Mouse (Mus musculus) embryonic facial prominence, embryonic 11.5 days (tissue): ENCODE data around the gene Gmfb. TPM values are rescaled to one million over a fixed set of nuclear protein-coding genes. Genes with fewer than 3 reads are reported as not detected.

ENCODE experiments used
- ATAC-seq: fragments of 200-750 bp; cut with Nextera tagmentation; replicated peaks from 2 replicates; pipeline ENCODE4 v1.8.0; 2017; ENCODE audit warnings: low read depth; ENCODE audit not compliant: insufficient number of reproducible peaks, low FRiP score, low TSS enrichment
- DNase-seq: peaks from one replicate; pipeline ENCODE4 v3.0.0-alpha.2; 2015; ENCODE audit warnings: low spot score
- H3K27ac ChIP-seq: fragments of 300-500 bp; sonication (generic); replicated peaks from 2 replicates; pipeline ENCODE4 v1.5.1; 2014; ENCODE audit warnings: mild to moderate bottlenecking, low read depth, low read length, control low read depth
- H3K27me3 ChIP-seq: fragments of 300-500 bp; sonication (generic); 2 replicates; pipeline ENCODE4 v1.6.1; 2014; ENCODE audit warnings: mild to moderate bottlenecking, low read length, moderate library complexity, mixed read lengths; ENCODE audit not compliant: control insufficient read depth, insufficient read depth
- H3K36me3 ChIP-seq: fragments of 300-500 bp; sonication (generic); replicated peaks from 2 replicates; pipeline ENCODE4 v1.6.1; 2014; ENCODE audit warnings: low read depth, mild to moderate bottlenecking, low read length, moderate library complexity, mixed read lengths; ENCODE audit not compliant: control insufficient read depth, insufficient read depth
- H3K4me1 ChIP-seq: fragments of 300-500 bp; sonication (generic); 2 replicates; pipeline ENCODE4 v1.6.1; 2014; ENCODE audit warnings: low read length, mixed read lengths; ENCODE audit not compliant: control insufficient read depth, insufficient read depth
- H3K4me2 ChIP-seq: fragments of 300-500 bp; sonication (generic); 2 replicates; pipeline ENCODE4 v1.6.1; 2014; ENCODE audit warnings: low read depth, mild to moderate bottlenecking, control low read depth, low read length, moderate library complexity
- H3K4me3 ChIP-seq: fragments of 300-500 bp; sonication (generic); 2 replicates; pipeline ENCODE4 v1.5.1; 2014; ENCODE audit warnings: low read depth, low read length, control low read depth
- H3K9ac ChIP-seq: fragments of 300-500 bp; sonication (generic); replicated peaks from 2 replicates; pipeline ENCODE4 v1.6.1; 2014; ENCODE audit warnings: mild to moderate bottlenecking, control low read depth, low read length
- H3K9me3 ChIP-seq: fragments of 300-500 bp; sonication (generic); replicated peaks from 2 replicates; pipeline ENCODE4 v1.6.1; 2016; ENCODE audit warnings: mild to moderate bottlenecking, low read length, inconsistent platforms, mixed read lengths; ENCODE audit not compliant: control insufficient read depth
- WGBS: fragments of 180-500 bp; shearing (Covaris S2); extraction: QIAGEN DNeasy Blood & Tissue Kit; methylation state at CpG from one replicate; pipeline ENCODE4 v1.1.7; 2014; 5-methylcytosine and 5-hydroxymethylcytosine counted together
- polyA plus RNA-seq: library from polyadenylated mRNA; unstranded; fragments of >200 nt; fragmentation: Nextera tagmentation; extraction: Ambion mirVana; gene quantifications from 2 replicates; pipeline ENCODE4 v1.2.1, GENCODE M21; 2014

The Gmfb gene
- polyA plus RNA-seq, 1 experiment from 2014 or later: 117 TPM

DNA sequence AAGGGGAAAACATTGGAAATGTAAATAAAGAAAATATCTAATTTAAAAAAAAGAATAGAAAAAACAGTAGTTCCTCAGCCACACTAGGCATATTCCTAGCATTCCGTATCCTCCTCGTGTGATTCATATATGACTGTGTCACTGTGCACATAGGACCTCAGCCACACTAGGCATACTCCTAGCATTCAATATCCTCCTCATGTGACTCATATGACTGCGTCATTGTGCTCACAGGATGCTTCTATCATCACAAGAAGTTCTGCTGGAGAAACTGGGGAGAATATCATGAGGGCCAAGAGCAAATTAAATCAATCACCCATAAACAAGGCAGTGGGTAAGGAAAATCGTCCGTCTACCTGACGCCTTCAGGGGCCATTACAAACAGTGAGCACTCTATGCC is 31.3 kb downstream of the Gmfb start:
- H3K4me2 ChIP-seq: no peak overlapping the region
- no peaks in the 10 kb centered on the region for H3K9me3 ChIP-seq
- no peak overlapping the region for H3K4me3 ChIP-seq
- no peak overlapping the region for H3K27ac ChIP-seq
- no peaks in the 10 kb centered on the region for H3K4me1 ChIP-seq
- no peaks in the 10 kb centered on the region for H3K36me3 ChIP-seq
- no peak overlapping the region for H3K9ac ChIP-seq
- no peak for ATAC-seq
- WGBS: 95% methylated on average over 6 of the region's 6 CpGs
- H3K27me3 ChIP-seq: no peaks in the 10 kb centered on the region
- no peak for DNase-seq

- ATAC-seq: no peak
- Histone ChIP-seq H3K4me2 (no peak overlapping the region), H3K36me3 (no peaks in the 10 kb centered on the region), H3K4me3 (no peak overlapping the region), H3K27ac (no peak overlapping the region), H3K9ac (no peak overlapping the region), H3K27me3 (no peaks in the 10 kb centered on the region), H3K4me1 (no peaks in the 10 kb centered on the region), H3K9me3 (no peaks in the 10 kb centered on the region)
- 73% methylated on average over 4 of the region's 4 CpGs for WGBS
- DNase-seq: peak; percentile 3
These were observed 31.7 kb downstream of the Gmfb start for GRCm38 (mm10) chr14:46790303-46790702.

DNA sequence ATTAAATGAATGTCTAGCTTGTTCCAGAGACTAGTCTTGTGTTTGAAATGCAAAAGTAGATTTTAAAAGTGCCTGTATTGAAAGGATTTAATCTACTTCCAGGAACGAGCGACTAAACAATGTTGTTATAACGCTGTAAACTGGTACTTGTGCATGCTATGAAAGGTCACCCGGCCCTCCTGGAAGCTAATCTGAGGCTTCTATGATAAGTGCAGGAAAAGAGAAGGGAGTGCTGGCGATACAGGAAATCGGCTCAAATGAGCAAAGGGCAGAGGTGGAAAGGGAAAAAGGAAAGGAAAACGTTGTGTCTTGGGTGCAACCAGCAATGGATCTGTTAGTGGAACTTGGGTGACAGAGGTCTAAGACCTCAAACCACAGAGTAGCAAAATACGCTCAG is 33.5 kb downstream of the Gmfb start:
- H3K4me2 ChIP-seq: no peak overlapping the region
- DNase-seq (no peak), ATAC-seq (no peak)
- no peak overlapping the region; the same call in 1 of the 2 replicates for H3K27ac ChIP-seq
- H3K4me1 ChIP-seq: no peaks in the 10 kb centered on the region
- 22% methylated on average over 8 of the region's 8 CpGs for WGBS
- H3K36me3 ChIP-seq: no peaks in the 10 kb centered on the region
- peak overlapping the region; percentile 94; the same call in 1 of the 2 replicates for H3K4me3 ChIP-seq
- no peaks in the 10 kb centered on the region for H3K9me3 ChIP-seq
- H3K9ac ChIP-seq: 0 out of 2 replicates have a peak overlapping the region, but pooled peaks have one; percentile 43
- H3K27me3 ChIP-seq: no peaks in the 10 kb centered on the region

- Histone ChIP-seq H3K4me1 (no peaks in the 10 kb centered on the region), H3K27me3 (no peaks in the 10 kb centered on the region), H3K27ac (peak within 1 kb of the TSS; percentile 97), H3K9ac (peak within 1 kb of the TSS; percentile 99), H3K9me3 (no peaks in the 10 kb centered on the region), H3K36me3 (no peaks in the 10 kb centered on the region), H3K4me2 (peak within 1 kb of the TSS; percentile 66), H3K4me3 (peak within 1 kb of the TSS; percentile 94)
- WGBS: 0% methylated on average over 61 of the region's 86 CpGs
- DNase-seq: peak; percentile 94
- ATAC-seq: peak; percentile 94
These were observed 34.1 kb downstream of the Gmfb start, which contains the start of gene Cnih1 for GRCm38 (mm10) chr14:46787787-46788504. TSS of gene Cnih1 (minus strand) at chr14:46788411.

DNA sequence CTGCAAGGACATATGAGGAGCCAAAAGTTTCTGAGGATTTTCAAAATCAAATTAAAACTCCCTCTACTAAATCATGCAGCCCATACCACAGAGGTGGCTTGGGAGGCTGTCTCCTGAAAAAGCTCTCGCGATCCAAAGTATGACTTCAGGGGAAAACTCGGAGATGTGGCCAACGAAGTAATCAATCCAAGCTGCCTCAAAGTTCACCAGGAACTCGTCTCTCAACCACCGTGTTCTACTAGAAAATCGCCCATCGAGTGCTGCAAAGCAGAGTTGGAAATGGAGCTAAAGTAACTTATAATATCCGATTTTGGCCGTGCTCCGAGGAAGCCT is 34.6 kb downstream of the Gmfb start:
- no peaks in the 10 kb centered on the region for H3K36me3 ChIP-seq
- ATAC-seq (no peak), DNase-seq (peak; percentile 67)
- peak overlapping the region; percentile 66 for H3K4me2 ChIP-seq
- H3K27me3 ChIP-seq: no peaks in the 10 kb centered on the region
- no peaks in the 10 kb centered on the region for H3K4me1 ChIP-seq
- H3K9me3 ChIP-seq: no peaks in the 10 kb centered on the region
- peak overlapping the region; percentile 94 for H3K4me3 ChIP-seq
- H3K27ac ChIP-seq: peak overlapping the region; percentile 97
- WGBS: under 1% methylated on average over 11 of the region's 11 CpGs
- peak overlapping the region; percentile 99 for H3K9ac ChIP-seq

DNA sequence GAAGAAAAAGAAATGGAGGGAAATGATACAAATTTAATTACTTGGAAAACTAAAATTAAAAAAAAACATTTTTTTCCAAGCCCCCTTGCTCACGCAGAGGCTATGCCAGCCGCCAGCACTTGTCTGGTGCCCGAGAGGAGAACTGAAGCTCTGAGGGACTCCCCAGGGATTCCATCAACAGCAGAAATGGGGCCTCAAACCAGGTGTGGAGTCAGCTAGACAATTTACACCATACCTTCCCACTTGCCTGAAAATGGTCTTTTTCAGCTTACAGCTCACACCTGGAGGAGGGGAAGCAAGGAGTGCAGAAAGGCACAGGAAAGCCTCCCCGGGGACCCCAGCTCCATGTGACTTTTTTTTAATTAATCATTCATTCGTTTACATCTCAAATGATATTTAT is 36.8 kb downstream of the Gmfb start:
- Histone ChIP-seq H3K27me3 (no peaks in the 10 kb centered on the region), H3K9ac (no peak overlapping the region), H3K36me3 (no peaks in the 10 kb centered on the region; the same call in 1 of the 2 replicates), H3K9me3 (no peaks in the 10 kb centered on the region), H3K4me2 (no peak overlapping the region), H3K4me1 (no peaks in the 10 kb centered on the region), H3K4me3 (no peak overlapping the region), H3K27ac (no peak overlapping the region)
- DNase-seq (no peak), ATAC-seq (no peak)
- WGBS: 86% methylated on average over 5 of the region's 5 CpGs

DNA sequence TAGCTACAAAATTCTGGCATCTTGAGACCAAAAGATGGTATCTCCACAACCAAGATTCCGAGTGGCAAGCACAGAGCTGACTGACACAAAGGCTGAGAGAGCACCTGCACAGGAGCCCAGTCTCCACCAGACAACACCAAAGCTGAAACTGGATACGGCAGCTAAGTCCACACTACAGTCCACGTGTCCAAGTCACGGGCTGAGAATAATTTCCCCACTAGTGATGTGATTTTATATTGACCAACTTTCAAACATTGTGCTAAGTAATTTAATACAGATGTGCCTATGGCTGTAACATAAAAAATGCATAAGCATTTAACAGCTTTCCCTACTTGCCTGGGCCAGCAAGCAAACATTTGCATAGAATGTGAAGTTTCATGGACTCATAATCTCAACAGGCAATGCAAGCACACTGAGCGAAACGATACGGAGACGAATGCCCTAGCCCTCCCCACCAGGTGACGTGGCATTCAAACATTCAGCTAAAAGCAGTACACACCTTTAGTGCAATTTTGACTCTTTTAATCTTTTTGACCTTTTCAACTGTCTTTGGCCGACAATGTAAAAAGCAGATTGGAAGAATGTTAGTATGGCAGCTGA is 38.6 kb downstream of the Gmfb start:
- WGBS: 87% methylated on average over 10 of the region's 10 CpGs
- H3K36me3 ChIP-seq: peaks cover 11% of the 10 kb centered on the region

GRCm38 (mm10) chr14:46782187-46782828 is 39.7 kb downstream of the Gmfb start:
- DNase-seq: no peak
- Histone ChIP-seq H3K4me3 (no peak overlapping the region), H3K4me1 (no peaks in the 10 kb centered on the region), H3K27me3 (no peaks in the 10 kb centered on the region), H3K4me2 (no peak overlapping the region), H3K9ac (no peak overlapping the region), H3K36me3 (peaks cover 15% of the 10 kb centered on the region), H3K27ac (no peak overlapping the region), H3K9me3 (no peaks in the 10 kb centered on the region)
- WGBS: 90% methylated on average over 8 of the region's 8 CpGs
- ATAC-seq: no peak

More for the DNA sequence above, 38.6 kb downstream of the Gmfb start:
- Histone ChIP-seq H3K4me2 (no peak overlapping the region), H3K9me3 (no peaks in the 10 kb centered on the region), H3K9ac (no peak overlapping the region), H3K4me1 (no peaks in the 10 kb centered on the region), H3K4me3 (no peak overlapping the region), H3K27ac (no peak overlapping the region), H3K27me3 (no peaks in the 10 kb centered on the region)
- no peak for DNase-seq
- no peak for ATAC-seq
